10 mouse cellular contexts compared by ENCODE assay signal in genomic region chr14:60702377-60703140, GRCm38 (mm10).
A peak's percentile ranks its signal among the peaks of the same experiment; 100 is the strongest.
DNase-seq lines count a peak whose midpoint lies in the region; ATAC-seq lines count a peak whose summit lies in the region.
"Had no signal": no experiment of that assay in that cellular context is flagged by ENCODE, and none has a peak within 500 bp of the region (broad histone marks: within the 10 kb centered on the region; RNA-seq: fewer than 3 reads in every experiment).

No protein-coding gene starts in this region.

- WGBS in kidney, embryonic 14.5 days: 31% methylated on average over 10 of the region's 10 CpGs

- H3K36me3 ChIP-seq in kidney, embryonic 14.5 days (ENCODE audit: control insufficient read depth, insufficient read depth, low read length): 0 out of 2 replicates have a peak, but pooled peaks cover 4% of the 10 kb centered on the region

- H3K9me3 ChIP-seq in kidney, embryonic 14.5 days (ENCODE audit: control insufficient read depth, low read length): no peaks in the 10 kb centered on the region

- H3K4me1 ChIP-seq in kidney, embryonic 14.5 days (ENCODE audit: control insufficient read depth, insufficient read depth, low read length): peaks cover 18% of the 10 kb centered on the region; the same call in 1 of the 2 replicates

- no peak overlapping the region for H3K9ac ChIP-seq in kidney, embryonic 14.5 days (ENCODE audit: low read depth, low read length)

- DNase-seq in cerebellum, adult 9-10 months: peak; percentile 52
- no peak for DNase-seq in cerebellum, adult 8-10 months
- DNase-seq in brain, adult 2 months (ENCODE audit: low read depth, low spot score): peak; percentile 81
- peak; percentile 38 for DNase-seq in lung, postnatal 25 days (ENCODE audit: low spot score)
- no peak for DNase-seq in heart, adult 18-20 months
- DNase-seq in layer of hippocampus, adult 18-20 months (ENCODE audit: low spot score in 2 of 2): no peak
- DNase-seq: heart, postnatal 14 days; midbrain, embryonic 14.5 days had no signal

- peak overlapping the region; percentile 55; the same call in 1 of the 2 replicates for H3K27ac ChIP-seq in kidney, embryonic 14.5 days (ENCODE audit: low read depth, low read length)

- H3K27me3 ChIP-seq in kidney, embryonic 14.5 days (ENCODE audit: control insufficient read depth, insufficient read depth, low read length): no peaks in the 10 kb centered on the region

- peak; percentile 68 for ATAC-seq in kidney, embryonic 14.5 days (ENCODE audit: low FRiP score, low TSS enrichment)
- no peak for ATAC-seq in monocyte, adult 5-6 weeks (replicated peaks; ENCODE audit: insufficient number of reproducible peaks, low FRiP score, low TSS enrichment, poor library complexity, severe bottlenecking)

- H3K4me3 ChIP-seq in kidney, embryonic 14.5 days (ENCODE audit: low read length): no peak overlapping the region

- 0 out of 2 replicates have a peak overlapping the region, but pooled peaks have one; percentile 8 for H3K4me2 ChIP-seq in kidney, embryonic 14.5 days (replicated peaks; ENCODE audit: low read depth, low read length)

Comparison
In these comparisons a context has a peak if more than half of its experiments do, and no peak if none do; other contexts are left out.
1. DNase-seq: peak in cerebellum, adult 9-10 months (single experiment), brain, adult 2 months (single experiment) and lung, postnatal 25 days (single experiment); none in cerebellum, adult 8-10 months (single experiment), heart, adult 18-20 months (0 of 2) and layer of hippocampus, adult 18-20 months (0 of 2).